Mouse (Mus musculus) T-helper 17 cell (primary cell): ENCODE data around the gene Rsph1.

Source experiments
- in situ Hi-C, 2 experiments: fragments of 300-600 bp; cut with MboI, MseI; formaldehyde crosslinking; loops; 1 replicate in 1 of 2; 2 replicates in 1 of 2; pipeline ENCODE4 v1.15.1; 2025; ENCODE audit warnings: high pct_unique_total_duplicates in 2 of 2

The Rsph1 gene

DNA sequence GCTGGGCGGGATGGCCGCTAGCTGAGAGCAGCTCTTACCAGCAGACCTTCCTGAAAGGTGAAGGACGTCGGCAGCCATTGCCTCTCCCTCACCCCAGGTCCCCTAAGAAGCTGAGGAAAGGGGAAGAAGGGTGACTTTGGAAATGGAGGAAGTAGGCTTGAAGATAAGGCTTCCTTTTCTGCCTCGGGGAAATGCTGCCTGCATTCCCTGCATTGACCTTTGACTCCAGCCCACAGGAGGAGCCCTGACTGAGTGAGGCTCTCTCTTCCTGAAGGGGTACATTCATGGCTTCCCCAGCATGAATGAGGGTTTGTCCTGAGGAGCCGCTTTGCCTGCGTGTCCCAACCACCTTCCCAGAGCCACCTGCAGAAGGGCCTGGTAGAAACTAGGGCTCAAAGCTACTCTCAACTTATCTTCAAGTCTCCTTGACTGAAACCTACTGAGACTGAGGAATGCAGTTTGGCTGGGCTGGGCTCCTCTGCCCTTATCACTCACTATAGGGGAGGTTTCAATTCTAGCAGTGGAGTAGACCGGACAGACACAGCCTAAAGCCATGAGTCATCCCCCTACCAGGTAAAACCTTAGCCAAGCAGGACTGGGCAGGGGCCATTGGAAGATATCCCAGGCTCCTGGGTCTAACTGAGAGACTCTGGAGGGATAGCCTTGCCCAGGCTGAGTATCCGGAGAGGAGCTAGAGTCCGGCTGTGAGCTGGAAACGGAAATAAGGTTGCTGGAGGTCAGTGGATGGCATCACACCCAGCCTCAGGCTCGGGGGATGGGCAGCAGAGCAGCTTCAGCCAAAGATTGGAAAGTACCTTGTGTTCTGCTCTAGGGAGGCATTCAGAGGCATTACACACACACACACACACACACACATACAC is 28.0 kb upstream of the Rsph1 start:
- in situ Hi-C loops: no loop called here

GRCm38 (mm10) chr17:31303401-31303800 is 26.2 kb upstream of the Rsph1 start:
- in situ Hi-C loops: no loop called here

GRCm38 (mm10) chr17:31300736-31301135 is 23.6 kb upstream of the Rsph1 start:
- in situ Hi-C loops: no loop called here

DNA sequence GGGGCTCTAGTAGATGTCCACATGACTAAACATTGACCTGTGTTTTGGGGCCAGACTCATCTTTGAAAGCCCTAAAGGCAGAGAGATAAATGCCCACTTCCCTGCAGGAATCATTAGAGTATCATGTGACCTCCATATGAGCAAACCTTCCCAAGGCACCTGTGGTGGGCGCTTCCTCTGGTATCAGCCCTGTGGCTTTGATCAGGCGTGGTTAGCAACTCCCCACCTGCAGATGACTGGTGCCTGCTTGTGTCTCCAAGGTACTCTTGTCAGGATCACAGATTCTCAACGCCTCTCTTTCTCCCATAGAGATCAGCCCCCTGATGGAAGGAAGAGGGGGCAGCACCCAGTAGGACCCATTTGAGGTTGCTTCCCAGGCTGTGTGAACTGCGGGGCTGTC is 22.8 kb upstream of the Rsph1 start:
- in situ Hi-C loops: loop anchor here in 1 of 2 experiments (5.0 kb wide), 1 partner anchor 93 kb away; the partner anchor contains the start of gene Ubash3a

DNA sequence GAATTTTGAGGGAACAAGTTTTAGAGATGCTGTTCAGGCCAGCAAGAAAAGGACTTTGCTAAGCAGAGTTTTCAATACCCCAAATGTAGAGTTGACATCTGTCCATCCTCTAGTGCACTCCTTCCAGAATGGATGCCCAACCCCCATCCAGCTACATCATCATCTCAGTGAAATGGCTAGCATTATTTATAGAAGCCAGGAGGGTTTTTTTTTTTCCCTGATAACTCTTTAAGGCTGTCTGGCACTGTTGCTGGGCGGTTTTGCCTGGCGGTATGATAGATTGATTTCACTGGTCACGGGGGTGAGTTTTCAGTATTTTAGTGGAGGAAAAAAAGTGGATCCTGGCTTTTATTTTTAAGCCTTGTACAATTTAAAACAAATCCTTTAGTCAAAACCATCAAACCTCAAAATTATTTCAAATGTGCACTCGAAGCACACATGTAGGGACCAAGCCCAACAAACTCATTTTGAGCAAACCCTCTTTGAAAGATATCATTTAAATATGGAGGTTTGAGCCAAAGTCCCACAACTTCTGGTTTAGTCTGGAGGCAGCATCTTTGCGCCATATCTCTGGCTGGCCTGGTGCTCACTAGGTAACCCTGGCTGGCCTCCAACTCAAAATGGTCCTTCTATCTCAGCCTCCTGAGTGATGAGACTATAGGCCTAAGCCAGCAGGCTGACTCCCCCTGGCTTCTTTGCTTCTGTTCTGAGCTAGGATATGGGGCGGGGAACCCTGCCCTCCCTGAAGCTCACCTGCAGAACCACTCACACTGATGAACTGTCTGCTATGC is 21.4 kb upstream of the Rsph1 start:
- in situ Hi-C loops: loop anchor here in 1 of 2 experiments (5.0 kb wide), 1 partner anchor 91 kb away; the partner anchor contains the start of gene Ubash3a

DNA sequence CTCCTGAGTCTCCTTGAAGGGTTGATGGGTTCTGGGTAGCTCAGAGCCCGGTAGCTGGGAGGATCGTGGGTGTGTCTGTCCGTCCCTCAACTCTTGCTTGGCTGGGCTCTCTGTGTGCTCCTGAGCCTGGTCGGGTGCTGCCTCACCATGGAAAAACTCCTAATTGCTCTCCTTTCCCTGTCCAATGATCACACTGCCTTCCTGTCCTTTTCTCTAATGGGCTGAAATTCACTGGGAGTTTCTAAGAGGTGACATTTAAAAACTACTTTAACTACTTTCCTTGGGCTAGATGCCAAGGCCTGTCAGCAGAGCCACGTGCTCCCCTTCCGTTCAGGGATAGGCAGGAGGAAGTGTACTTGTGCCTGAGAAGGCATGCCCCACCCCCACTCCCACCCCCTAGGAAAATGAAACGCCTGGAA is 20.3 kb upstream of the Rsph1 start:
- in situ Hi-C loops: loop anchor here in 1 of 2 experiments (5.0 kb wide), 1 partner anchor 90 kb away; the partner anchor contains the start of gene Ubash3a

DNA sequence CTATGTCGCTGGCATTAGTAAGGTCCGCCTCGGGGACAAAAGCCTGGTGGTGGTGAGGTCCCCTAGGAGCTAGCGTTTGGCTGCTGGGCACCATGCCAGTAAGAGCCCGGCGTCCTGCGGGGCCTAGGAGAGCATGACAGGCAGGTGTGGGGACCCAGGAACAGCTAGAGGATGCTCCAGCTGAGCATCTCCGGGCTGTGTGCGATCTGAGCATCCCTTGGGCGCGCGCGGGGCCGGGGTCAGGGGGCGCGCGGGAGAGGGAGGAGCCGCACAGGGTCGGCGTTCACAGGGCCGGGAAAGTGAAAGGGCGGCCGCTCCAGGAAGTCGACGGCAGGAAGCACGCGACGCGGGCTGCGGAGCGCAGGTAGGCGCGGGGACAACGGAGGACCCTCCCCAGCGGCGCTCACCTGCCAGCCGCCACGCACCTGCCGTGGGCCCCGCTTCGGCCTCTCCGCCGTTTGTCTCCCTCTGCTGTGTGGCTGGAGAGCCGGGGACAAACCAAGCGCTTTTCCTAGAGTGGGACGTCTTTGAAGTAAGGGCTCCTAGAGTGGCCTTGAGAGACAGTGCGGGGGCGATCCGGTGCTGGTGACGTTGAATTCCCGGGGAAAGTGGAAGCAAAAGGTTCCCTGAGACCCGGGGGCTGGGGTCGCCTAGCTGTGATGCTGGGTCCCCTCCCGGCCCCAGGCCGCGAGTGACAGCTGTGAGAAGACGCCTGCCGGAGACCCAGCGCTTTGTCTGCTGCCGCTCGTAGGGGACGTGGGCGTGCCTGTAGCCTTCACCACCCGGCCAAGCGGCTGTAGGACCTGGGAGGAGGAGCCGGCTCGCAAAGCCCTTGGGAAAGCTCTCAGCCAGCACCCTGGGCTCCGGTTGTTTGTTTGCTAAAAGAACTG is 19.0 kb upstream of the Rsph1 start:
- in situ Hi-C loops: loop anchor here in 1 of 2 experiments (5.0 kb wide), 1 partner anchor 89 kb away; the partner anchor contains the start of gene Ubash3a

DNA sequence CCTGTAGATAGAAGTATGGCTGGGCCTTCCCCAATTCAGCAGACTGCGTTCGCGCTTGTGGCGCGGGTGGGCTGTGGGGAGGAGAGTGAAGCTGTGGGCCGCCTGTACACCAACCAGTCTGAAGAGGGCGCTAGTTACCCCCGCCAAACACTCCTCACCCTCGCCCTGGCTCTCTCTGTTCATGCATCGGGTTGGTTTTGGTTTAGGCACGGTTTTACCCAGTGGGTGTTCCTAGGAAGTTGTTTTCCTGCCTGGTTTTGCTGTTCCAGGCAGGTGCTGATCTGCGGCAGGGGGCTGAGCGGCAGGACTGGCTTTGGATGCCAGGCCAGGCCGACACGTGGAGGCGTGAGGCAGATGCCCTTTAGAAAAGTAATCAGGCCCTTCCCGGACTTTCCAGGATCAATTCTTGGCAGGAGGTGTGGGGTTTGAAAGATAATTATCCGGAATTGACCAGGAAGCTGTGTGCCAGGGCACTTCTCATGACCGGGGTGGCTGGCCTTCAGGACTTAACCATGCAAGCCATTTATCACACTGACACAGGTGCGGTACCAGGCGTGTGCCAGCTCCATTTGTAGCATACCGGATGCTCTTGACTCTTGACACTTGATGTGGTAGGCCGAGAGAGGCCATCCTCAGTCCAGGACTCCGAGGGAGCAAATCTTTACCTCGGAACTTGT is 18.2 kb upstream of the Rsph1 start:
- in situ Hi-C loops: loop anchor here in 1 of 2 experiments (5.0 kb wide), 1 partner anchor 88 kb away; the partner anchor contains the start of gene Ubash3a

DNA sequence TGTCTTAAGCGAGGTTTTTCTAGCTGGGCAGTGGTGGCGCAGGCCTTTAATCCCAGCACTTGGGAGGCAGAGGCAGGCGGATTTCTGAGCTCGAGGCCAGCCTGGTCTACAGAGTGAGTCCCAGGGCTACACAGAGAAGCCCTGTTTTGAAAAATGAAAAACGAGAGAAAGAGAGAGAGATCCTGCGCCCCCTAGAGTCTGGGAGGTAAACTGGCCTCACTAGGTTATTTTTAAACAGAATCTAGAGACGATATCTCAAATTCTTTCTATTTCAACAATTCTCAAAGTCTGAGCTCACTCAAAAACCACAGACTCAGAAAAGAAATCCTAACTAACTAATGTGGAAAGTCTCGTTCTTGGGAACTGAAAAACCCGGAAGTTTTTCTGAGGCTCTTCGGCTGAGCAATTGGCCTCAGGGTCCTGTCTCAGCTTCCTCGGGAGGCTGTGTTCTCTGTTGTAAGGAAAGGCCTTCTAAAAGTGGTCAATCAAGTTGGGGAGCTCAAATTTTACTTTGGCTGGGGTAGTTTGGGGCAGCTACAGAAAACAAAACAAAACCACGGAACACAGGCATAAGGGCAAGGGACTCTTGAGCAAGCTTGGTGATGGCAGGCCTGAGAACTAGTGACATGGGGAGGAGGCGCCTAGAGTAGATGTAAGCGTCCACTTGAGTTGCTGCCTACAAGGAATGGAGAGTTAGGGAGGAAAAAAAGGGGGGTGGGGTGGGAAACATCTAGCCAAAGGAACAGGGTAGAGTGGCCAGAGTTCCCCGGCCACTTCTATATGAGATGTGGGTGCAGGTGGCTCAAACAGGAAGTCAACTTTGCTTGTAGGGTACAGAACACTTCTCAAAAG is 17.4 kb upstream of the Rsph1 start:
- in situ Hi-C loops: loop anchor here (5.0 kb wide), 2 partner anchors 52 to 87 kb away; partner anchors contain the start of gene Ubash3a (in 1 of the 2)

DNA sequence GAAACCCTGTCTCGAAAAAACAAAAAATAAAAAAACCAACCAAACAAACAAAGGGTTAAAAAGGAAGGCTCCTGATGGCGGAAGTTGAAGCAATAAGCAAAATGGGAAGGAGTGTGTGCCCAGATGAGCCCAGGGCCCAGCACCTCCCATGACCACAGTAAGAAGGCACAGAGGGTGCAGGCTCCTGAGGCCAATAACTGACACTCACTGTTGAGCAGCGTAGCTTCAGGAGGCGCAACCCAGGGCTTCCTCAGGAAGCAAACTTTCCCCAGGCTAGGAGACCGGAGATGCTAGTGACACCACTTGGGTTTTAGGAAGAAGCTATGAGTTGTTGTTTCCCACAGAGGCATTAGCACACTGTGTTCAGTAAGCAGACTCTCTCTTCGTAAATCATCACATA is 13.7 kb upstream of the Rsph1 start:
- in situ Hi-C loops: loop anchor here in 1 of 2 experiments (5.0 kb wide), 1 partner anchor 49 kb away; no protein-coding TSS in a partner anchor

GRCm38 (mm10) chr17:31290311-31290710 is 13.1 kb upstream of the Rsph1 start:
- in situ Hi-C loops: loop anchor here in 1 of 2 experiments (5.0 kb wide), 1 partner anchor 48 kb away; no protein-coding TSS in a partner anchor

DNA sequence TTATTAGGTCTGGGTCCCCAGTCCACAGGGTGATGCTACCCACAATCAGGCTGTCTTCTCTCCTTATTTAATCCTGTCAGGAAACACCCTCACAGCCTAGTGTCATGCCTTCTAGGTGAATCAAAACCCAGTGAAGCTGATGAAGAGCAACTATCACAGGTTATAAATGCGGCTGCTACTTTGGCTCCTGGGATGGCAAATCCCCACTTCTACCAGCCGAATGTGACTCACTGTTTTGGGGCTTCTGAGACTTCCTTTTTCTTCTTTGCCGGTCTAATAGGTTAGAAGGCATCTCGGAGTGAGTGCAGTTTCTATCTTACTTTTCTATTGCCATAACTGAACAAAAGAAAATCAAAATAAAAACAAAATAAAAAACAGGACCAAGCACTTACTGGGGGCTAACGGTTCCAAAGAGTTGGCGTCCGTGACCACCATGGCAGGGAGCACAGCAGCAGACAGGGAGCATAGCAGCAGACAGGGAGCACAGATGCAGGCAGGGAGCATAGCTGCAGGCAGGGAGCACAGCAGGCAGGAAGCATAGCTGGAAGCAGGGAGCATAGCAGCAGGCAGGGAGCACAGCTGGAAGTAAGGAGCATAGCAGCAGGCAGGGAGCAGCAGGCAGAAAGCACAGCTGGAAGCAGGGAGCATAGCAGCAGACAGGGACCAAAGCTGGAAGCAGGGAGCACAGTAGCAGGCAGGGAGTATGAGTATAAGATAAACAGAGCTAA is 12.0 kb upstream of the Rsph1 start:
- in situ Hi-C loops: no loop called here

- in situ Hi-C loops: no loop called here
These were observed 10.0 kb upstream of the Rsph1 start for GRCm38 (mm10) chr17:31287216-31287615.

GRCm38 (mm10) chr17:31286492-31286891 is 9.3 kb upstream of the Rsph1 start, which contains the start of gene Slc37a1:
TSS of gene Slc37a1 (plus strand) at chr17:31286792.
- in situ Hi-C loops: no loop called here

GRCm38 (mm10) chr17:31285867-31286266 is 8.7 kb upstream of the Rsph1 start:
- in situ Hi-C loops: no loop called here

DNA sequence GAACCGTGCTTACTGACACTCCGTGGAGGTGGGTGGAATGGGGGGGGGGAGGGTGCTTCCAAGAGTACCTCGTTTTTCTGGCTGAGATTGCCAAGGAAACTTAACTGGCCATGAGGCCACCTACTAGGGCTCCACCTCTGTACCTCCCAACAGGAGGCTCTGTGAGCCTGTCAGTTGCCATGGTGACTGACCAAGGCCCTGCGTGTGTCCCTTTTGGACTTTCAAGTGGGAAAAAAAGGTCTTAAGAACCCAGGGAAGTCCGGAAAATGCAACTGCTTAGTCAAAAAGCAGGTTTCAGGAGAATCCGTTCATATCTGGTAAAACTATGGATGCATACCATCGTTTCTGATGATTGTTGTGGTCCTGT is 5.5 kb upstream of the Rsph1 start:
- in situ Hi-C loops: no loop called here

DNA sequence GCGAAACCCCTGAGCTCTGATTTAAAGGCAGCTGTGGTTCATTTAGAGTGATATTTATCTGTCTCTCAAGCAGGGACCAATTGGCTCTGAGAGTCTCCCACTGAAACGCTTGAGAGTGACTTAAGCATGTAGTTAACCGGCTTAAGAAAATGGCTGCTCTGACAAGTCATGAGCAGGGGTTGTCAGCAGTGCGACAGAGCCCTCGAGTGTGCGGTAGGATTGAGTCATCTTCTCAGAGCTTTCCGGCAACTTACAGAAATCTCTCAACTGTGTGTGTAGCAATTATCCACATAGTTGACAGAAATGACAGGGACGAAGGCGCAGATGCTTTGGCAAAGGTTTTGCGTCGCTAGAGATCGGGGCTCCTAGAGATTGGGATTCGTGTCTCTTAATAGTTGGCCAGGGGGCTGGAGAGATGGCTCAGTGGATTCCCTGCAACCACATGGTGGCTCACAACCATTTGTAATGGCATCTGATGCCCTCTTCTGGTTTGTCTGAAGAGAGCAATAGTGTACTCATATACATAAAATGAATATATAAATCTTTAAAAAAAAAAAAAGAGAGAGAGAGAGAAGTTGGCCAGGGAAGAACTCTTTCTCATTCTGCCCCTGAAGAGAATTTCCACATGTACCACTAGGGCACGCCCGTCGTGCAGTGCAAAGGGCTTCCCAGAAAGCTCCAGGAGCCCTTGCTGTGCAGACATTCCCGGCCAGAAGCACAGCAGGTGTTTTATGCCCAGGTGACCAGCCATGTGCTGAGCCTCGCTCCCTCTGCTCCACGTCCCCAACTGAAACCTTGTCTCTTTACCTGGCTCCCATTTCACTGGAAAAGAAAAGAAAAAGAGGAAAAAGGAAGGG is 4.9 kb upstream of the Rsph1 start:
- in situ Hi-C loops: no loop called here

DNA sequence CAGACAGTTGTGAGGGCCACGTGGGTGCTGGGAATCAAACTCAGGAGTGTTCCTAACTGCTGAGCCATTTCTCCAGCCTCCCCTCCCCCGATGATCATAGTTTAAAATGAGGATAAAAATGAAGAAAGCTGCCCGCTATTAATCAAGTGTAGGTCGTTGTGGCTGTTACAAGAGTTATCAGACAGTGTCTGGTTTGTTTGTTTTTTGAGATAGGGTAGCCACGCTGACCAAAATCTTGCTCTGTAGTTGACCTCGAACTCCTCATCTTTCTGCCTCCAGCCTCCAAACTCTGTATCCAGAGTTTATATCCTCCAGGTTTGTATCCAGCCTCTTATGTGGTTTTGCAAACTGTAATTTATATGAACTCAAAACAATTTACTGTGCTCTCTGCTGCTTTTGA is 3.1 kb upstream of the Rsph1 start:
- in situ Hi-C loops: no loop called here
